Mouse (Mus musculus): ENCODE measurements around the gene Zfp609. TPM values are rescaled to one million over a fixed set of nuclear protein-coding genes. Genes with fewer than 3 reads are reported as not detected.
"Not testable (repeated sequence)": the region's sequence is repeated elsewhere in the genome, so short reads cannot be mapped to it uniquely, and the experiment has no call there.

Zfp609 gene
- total RNA-seq, 2 experiments from 2014 or later, result 18.4 to 21.1 TPM

GRCm38 (mm10) chr9:65692959-65693603, 134.3 kb downstream of the Zfp609 start:
- no peak overlapping the region for H3K4me3 ChIP-seq
- DNase-seq, result no peak
- peak overlapping the region; percentile 31; the same call in 1 of the 2 replicates for H3K27ac ChIP-seq
- intact Hi-C loops (cut with DNase I), result no loop called here
- TF ChIP-seq CTCF (IDR thresholded peaks at IDR 0.05), result no peak

- H3K4me3 ChIP-seq, result no peak overlapping the region
- no peak for TF ChIP-seq CTCF (IDR thresholded peaks at IDR 0.05)
- no peak for DNase-seq
- intact Hi-C loops (cut with DNase I), result no loop called here
- H3K27ac ChIP-seq, result peak overlapping the region; percentile 32; the same call in 1 of the 2 replicates
Measured at GRCm38 (mm10) chr9:65692466-65692865, 134.9 kb downstream of the Zfp609 start.

GRCm38 (mm10) chr9:65689869-65690268, 137.5 kb downstream of the Zfp609 start:
- DNase-seq; intact Hi-C loops (cut with DNase I); H3K4me3 ChIP-seq: not testable (repeated sequence)
- peak overlapping the region; percentile 56; the same call in 1 of the 2 replicates for H3K27ac ChIP-seq

GRCm38 (mm10) chr9:65684704-65685103, 142.7 kb downstream of the Zfp609 start:
- TF ChIP-seq CTCF (IDR thresholded peaks at IDR 0.05), result no peak
- intact Hi-C loops (cut with DNase I), result no loop called here
- Histone ChIP-seq H3K27ac (no peak overlapping the region), H3K4me3 (no peak overlapping the region)
- no peak for DNase-seq

- intact Hi-C loops (cut with DNase I), result loop anchor here (2.0 kb wide), 1 partner anchor 16 kb away; no protein-coding TSS in a partner anchor
Measured at GRCm38 (mm10) chr9:65682994-65683393, 144.4 kb downstream of the Zfp609 start.

GRCm38 (mm10) chr9:65682183-65682582, 145.2 kb downstream of the Zfp609 start:
- H3K4me3 ChIP-seq, result no peak overlapping the region
- TF ChIP-seq CTCF (IDR thresholded peaks at IDR 0.05), result no peak
- DNase-seq, result no peak
- H3K27ac ChIP-seq, result 0 out of 2 replicates have a peak overlapping the region, but pooled peaks have one; percentile 20
- intact Hi-C loops (cut with DNase I), result loop anchor here (2.0 kb wide), 1 partner anchor 15 kb away; no protein-coding TSS in a partner anchor

More at GRCm38 (mm10) chr9:65682994-65683393, 144.4 kb downstream of the Zfp609 start:
- peak; percentile 7 for DNase-seq
- Histone ChIP-seq H3K27ac (peak overlapping the region; percentile 6; the same call in 1 of the 2 replicates), H3K4me3 (no peak overlapping the region)
- TF ChIP-seq CTCF (IDR thresholded peaks at IDR 0.05), result peak; percentile 68

- H3K4me3 ChIP-seq, result peak overlapping the region; percentile 8; the same call in 1 of the 2 replicates
- H3K27ac ChIP-seq, result peak overlapping the region; percentile 92
- DNase-seq, result no peak
- TF ChIP-seq CTCF (IDR thresholded peaks at IDR 0.05), result no peak
- intact Hi-C loops (cut with DNase I), result no loop called here
Measured at GRCm38 (mm10) chr9:65681634-65681940, 145.8 kb downstream of the Zfp609 start.

- H3K27ac ChIP-seq, result peak overlapping the region; percentile 92
- intact Hi-C loops (cut with DNase I), result no loop called here
- TF ChIP-seq CTCF (IDR thresholded peaks at IDR 0.05), result no peak
- peak overlapping the region; percentile 84 for H3K4me3 ChIP-seq
- DNase-seq, result peak; percentile 4
Measured at GRCm38 (mm10) chr9:65680938-65681633, 146.3 kb downstream of the Zfp609 start.

- peak overlapping the region; percentile 92 for H3K27ac ChIP-seq
- intact Hi-C loops (cut with DNase I), result loop anchor here (5.0 kb wide), 1 partner anchor 148 kb away; the partner anchor contains the start of gene Zfp609
- peak; percentile 86 for DNase-seq
- no peak for TF ChIP-seq CTCF (IDR thresholded peaks at IDR 0.05)
- peak overlapping the region; percentile 84 for H3K4me3 ChIP-seq
Measured at GRCm38 (mm10) chr9:65679181-65679761, 148.1 kb downstream of the Zfp609 start.

- H3K27ac ChIP-seq, result peak overlapping the region; percentile 92
- no peak for TF ChIP-seq CTCF (IDR thresholded peaks at IDR 0.05)
- H3K4me3 ChIP-seq, result peak overlapping the region; percentile 84
- intact Hi-C loops (cut with DNase I), result loop anchor here (5.0 kb wide), 1 partner anchor 150 kb away; the partner anchor contains the start of gene Zfp609
- peak; percentile 14 for DNase-seq
Measured at GRCm38 (mm10) chr9:65677119-65677462, 150.3 kb downstream of the Zfp609 start.

- TF ChIP-seq CTCF (IDR thresholded peaks at IDR 0.05), result no peak
- Histone ChIP-seq H3K4me3 (peak overlapping the region; percentile 84), H3K27ac (peak overlapping the region; percentile 92)
- peak; percentile 99 for DNase-seq
- intact Hi-C loops (cut with DNase I), result loop anchor here (5.0 kb wide), 1 partner anchor 151 kb away; the partner anchor contains the start of gene Zfp609
Measured at GRCm38 (mm10) chr9:65676358-65677118, 150.8 kb downstream of the Zfp609 start.
